Mouse (Mus musculus): Measurements from ENCODE around the gene Sult1b1. TPM values are rescaled to one million over a fixed set of nuclear protein-coding genes. Genes with fewer than 3 reads are reported as not detected.
"Not testable (repeated sequence)": the region's sequence is repeated elsewhere in the genome, so short reads cannot be mapped to it uniquely, and the experiment has no call there.

Gene Sult1b1
- total RNA-seq (2021), result not detected
- long read RNA-seq, experiment 1, result 0 reads
- long read RNA-seq, experiment 2, result 0 reads

- DNase-seq (ENCODE audit: low spot score in 2 of 2), result no peak
Measured at GRCm38 (mm10) chr5:87538111-87538510, at the start of gene Sult1b1. Gene Sult1b1, minus strand, starts transcription at chr5:87538195.

- no peak for DNase-seq (ENCODE audit: low spot score in 2 of 2)
Measured at GRCm38 (mm10) chr5:87580389-87580788, 42.4 kb upstream of the Sult1b1 start.

- DNase-seq (ENCODE audit: low spot score in 2 of 2), result no peak
Measured at GRCm38 (mm10) chr5:87574174-87574573, 36.2 kb upstream of the Sult1b1 start.

- no peak for DNase-seq (ENCODE audit: low spot score in 2 of 2)
Measured at GRCm38 (mm10) chr5:87573490-87573889, 35.5 kb upstream of the Sult1b1 start.

GRCm38 (mm10) chr5:87572781-87573180 lies 34.8 kb upstream of the Sult1b1 start:
- no peak for DNase-seq (ENCODE audit: low spot score in 2 of 2)

- DNase-seq (ENCODE audit: low spot score in 2 of 2), result no peak
Measured at GRCm38 (mm10) chr5:87568845-87569244, 30.9 kb upstream of the Sult1b1 start, which contains the start of gene Sult1d1. Gene Sult1d1, minus strand, starts transcription at chr5:87569027.

- no peak for DNase-seq (ENCODE audit: low spot score in 2 of 2)
Measured at GRCm38 (mm10) chr5:87567306-87567705, 29.3 kb upstream of the Sult1b1 start.

GRCm38 (mm10) chr5:87562966-87563365 lies 25.0 kb upstream of the Sult1b1 start:
- no peak for DNase-seq (ENCODE audit: low spot score in 2 of 2)

- no peak for DNase-seq (ENCODE audit: low spot score in 2 of 2)
Measured at GRCm38 (mm10) chr5:87562526-87562925, 24.5 kb upstream of the Sult1b1 start.

- DNase-seq (ENCODE audit: low spot score in 2 of 2), result no peak
Measured at GRCm38 (mm10) chr5:87560145-87560544, 22.1 kb upstream of the Sult1b1 start.

- DNase-seq (ENCODE audit: low spot score in 2 of 2), result no peak
Measured at GRCm38 (mm10) chr5:87550935-87551334, 12.9 kb upstream of the Sult1b1 start.

GRCm38 (mm10) chr5:87535994-87536644 lies 1.9 kb downstream of the Sult1b1 start:
- DNase-seq (ENCODE audit: low spot score in 2 of 2), result no peak

GRCm38 (mm10) chr5:87532288-87532687 lies 5.7 kb downstream of the Sult1b1 start:
- DNase-seq (ENCODE audit: low spot score in 2 of 2), result no peak

- not testable (repeated sequence) for DNase-seq (ENCODE audit: low spot score in 2 of 2)
Measured at GRCm38 (mm10) chr5:87523561-87523960, 14.4 kb downstream of the Sult1b1 start.

- DNase-seq (ENCODE audit: low spot score in 2 of 2), result no peak
Measured at GRCm38 (mm10) chr5:87505776-87506458, 32.1 kb downstream of the Sult1b1 start.

- DNase-seq (ENCODE audit: low spot score in 2 of 2), result no peak
Measured at GRCm38 (mm10) chr5:87502687-87503086, 35.3 kb downstream of the Sult1b1 start.

GRCm38 (mm10) chr5:87499341-87499740 lies 38.7 kb downstream of the Sult1b1 start:
- no peak for DNase-seq (ENCODE audit: low spot score in 2 of 2)

GRCm38 (mm10) chr5:87498936-87499335 lies 39.1 kb downstream of the Sult1b1 start:
- no peak for DNase-seq (ENCODE audit: low spot score in 2 of 2)

GRCm38 (mm10) chr5:87490771-87491170 lies 47.2 kb downstream of the Sult1b1 start, which contains the start of gene Ugt2a1:
Gene Ugt2a1, minus strand, starts transcription at chr5:87490871.
- DNase-seq (ENCODE audit: low spot score in 2 of 2), result no peak

GRCm38 (mm10) chr5:87486706-87487105 lies 51.3 kb downstream of the Sult1b1 start, which contains the start of gene Gm43638:
Gene Gm43638, minus strand, starts transcription at chr5:87486806.
- DNase-seq (ENCODE audit: low spot score in 2 of 2), result not testable (repeated sequence)

GRCm38 (mm10) chr5:87482160-87482559 lies 55.8 kb downstream of the Sult1b1 start, which contains the start of gene Ugt2a2:
Gene Ugt2a2, minus strand, starts transcription at chr5:87482260.
- no peak for DNase-seq (ENCODE audit: low spot score in 2 of 2)
